Mouse (Mus musculus) lung, postnatal 25 days (tissue): ENCODE results near the gene Tspo2.
"Not testable (repeated sequence)": the region's sequence is repeated elsewhere in the genome, so short reads cannot be mapped to it uniquely, and the experiment has no call there.

Experiments
- DNase-seq: peaks from one replicate; pipeline ENCODE4 v3.0.0; 2022; ENCODE audit warnings: low spot score

Gene Tspo2

GRCm38 (mm10) chr17:48451353-48451675 lies at the start of gene Tspo2:
Gene Tspo2, minus strand, starts transcription at chr17:48451522.
- DNase-seq = no peak

GRCm38 (mm10) chr17:48500846-48501445 lies 49.6 kb upstream of the Tspo2 start:
- no peak for DNase-seq

- DNase-seq = no peak
These were observed 46.7 kb upstream of the Tspo2 start for GRCm38 (mm10) chr17:48497986-48498385.

GRCm38 (mm10) chr17:48493986-48494385 lies 42.7 kb upstream of the Tspo2 start:
- DNase-seq = no peak

- no peak for DNase-seq
These were observed 42.3 kb upstream of the Tspo2 start for GRCm38 (mm10) chr17:48493582-48493981.

- no peak for DNase-seq
These were observed 41.3 kb upstream of the Tspo2 start for GRCm38 (mm10) chr17:48492621-48493020.

- DNase-seq = no peak
These were observed 38.1 kb upstream of the Tspo2 start for GRCm38 (mm10) chr17:48489466-48489865.

- DNase-seq = no peak
These were observed 32.9 kb upstream of the Tspo2 start for GRCm38 (mm10) chr17:48484191-48484590.

- DNase-seq = no peak
These were observed 32.4 kb upstream of the Tspo2 start for GRCm38 (mm10) chr17:48483764-48484163.

GRCm38 (mm10) chr17:48479952-48480351 lies 28.6 kb upstream of the Tspo2 start:
- DNase-seq = no peak

GRCm38 (mm10) chr17:48475444-48475843 lies 24.1 kb upstream of the Tspo2 start:
- DNase-seq = no peak

GRCm38 (mm10) chr17:48474282-48474681 lies 23.0 kb upstream of the Tspo2 start:
- not testable (repeated sequence) for DNase-seq

GRCm38 (mm10) chr17:48467395-48468231 lies 16.3 kb upstream of the Tspo2 start:
- peak; percentile 78 for DNase-seq

- no peak for DNase-seq
These were observed 15.6 kb upstream of the Tspo2 start for GRCm38 (mm10) chr17:48466769-48467394.

GRCm38 (mm10) chr17:48463391-48463790 lies 12.1 kb upstream of the Tspo2 start:
- DNase-seq = no peak

- DNase-seq = no peak
These were observed 10.8 kb upstream of the Tspo2 start for GRCm38 (mm10) chr17:48462096-48462495.

- DNase-seq = no peak
These were observed 6.8 kb upstream of the Tspo2 start for GRCm38 (mm10) chr17:48457971-48458653.

GRCm38 (mm10) chr17:48455955-48456354 lies 4.6 kb upstream of the Tspo2 start:
- no peak for DNase-seq

- peak; percentile 20 for DNase-seq
These were observed 3.4 kb upstream of the Tspo2 start, which contains the start of gene Unc5cl for GRCm38 (mm10) chr17:48454688-48455087. Gene Unc5cl, plus strand, starts transcription at chr17:48454901.

GRCm38 (mm10) chr17:48454190-48454589 lies 2.9 kb upstream of the Tspo2 start:
- no peak for DNase-seq

- no peak for DNase-seq
These were observed 2.2 kb upstream of the Tspo2 start for GRCm38 (mm10) chr17:48453489-48453888.

- no peak for DNase-seq
These were observed 577 bp upstream of the Tspo2 start for GRCm38 (mm10) chr17:48451753-48452444.
